Mouse (Mus musculus) erythroblast, embryonic 14.5 days (primary cell): ENCODE data around the gene Cebpa.

Experiments
- GATA1 ChIP-seq: IDR thresholded peaks from 2 replicates; pipeline ENCODE4 v1.6.1; 2012; ENCODE audit warnings: low read length, inconsistent platforms, mixed read lengths
- TAL1 ChIP-seq: IDR thresholded peaks from 3 replicates; pipeline ENCODE4 v1.6.1; 2012; ENCODE audit warnings: low read length, inconsistent platforms, mixed read lengths

- TF ChIP-seq GATA1: no peak
- TF ChIP-seq TAL1: no peak
These were observed 18.4 kb downstream of the Cebpa start for GRCm38 (mm10) chr7:35137524-35137923.
